Mouse (Mus musculus) myocyte (in vitro differentiated cells): Measurements from ENCODE around the gene Swt1.

ENCODE experiments used
- MYOG ChIP-seq, 3 experiments: IDR thresholded peaks; one replicate each; pipeline ENCODE4 v1.6.1; 2011; ENCODE audit warnings: control low read depth in 2 of 3, low read depth in 2 of 3, mild to moderate bottlenecking in 2 of 3; ENCODE audit not compliant: insufficient read length in 2 of 3, control insufficient read depth in 1 of 3, insufficient read depth in 1 of 3
- POLR2A ChIP-seq: IDR thresholded peaks from one replicate; pipeline ENCODE4 v1.6.1; 2011; ENCODE audit warnings: low read depth, mild to moderate bottlenecking, control low read depth, moderate library complexity; ENCODE audit not compliant: insufficient read length
- TCF12 ChIP-seq: IDR thresholded peaks from one replicate; pipeline ENCODE4 v1.6.1; 2011; ENCODE audit warnings: mild to moderate bottlenecking, control low read depth; ENCODE audit not compliant: poor library complexity, insufficient read depth, severe bottlenecking
- TCF3 ChIP-seq: IDR thresholded peaks from one replicate; pipeline ENCODE4 v1.6.1; 2011; ENCODE audit warnings: low read depth, control low read depth; ENCODE audit not compliant: insufficient read length

- TF ChIP-seq POLR2A (no peak), TCF3 (no peak), MYOG (IDR thresholded peaks at IDR 0.05; ENCODE audit: control insufficient read depth in 1 of 3, insufficient read depth in 1 of 3, insufficient read length in 2 of 3, low read depth in 2 of 3) (no peak), TCF12 (no peak)
Observed at GRCm38 (mm10) chr1:151359374-151359773, 68.9 kb downstream of the Swt1 start.
